9 mouse cellular contexts compared by ENCODE assay signal in genomic region chr8:88099526-88099925, GRCm38 (mm10). TPM values are rescaled to one million over a fixed set of nuclear protein-coding genes. Genes with fewer than 3 reads are reported as not detected.
A peak's percentile ranks its signal among the peaks of the same experiment; 100 is the strongest.
DNase-seq lines count a peak whose midpoint lies in the region; ATAC-seq and TF ChIP-seq lines count a peak whose summit lies in the region.
"Had no signal": no experiment of that assay in that cellular context is flagged by ENCODE, and none has a peak within 500 bp of the region (broad histone marks: within the 10 kb centered on the region; RNA-seq: fewer than 3 reads in every experiment).

No protein-coding gene starts in this region.

- H3K4me2 ChIP-seq in intestine, postnatal 0 days (replicated peaks; ENCODE audit: low read depth) = no peak overlapping the region
- no peak overlapping the region for H3K4me2 ChIP-seq in intestine, embryonic 15.5 days (replicated peaks)

- no peak overlapping the region for H3K9ac ChIP-seq in intestine, postnatal 0 days (ENCODE audit: low read depth, low read length)
- H3K9ac ChIP-seq in intestine, embryonic 15.5 days = no peak overlapping the region

- no peaks in the 10 kb centered on the region for H3K27me3 ChIP-seq in intestine, postnatal 0 days (replicated peaks; ENCODE audit: control insufficient read depth, insufficient read depth, low read length)
- no peaks in the 10 kb centered on the region for H3K27me3 ChIP-seq in intestine, embryonic 15.5 days (replicated peaks)
- no peaks in the 10 kb centered on the region for H3K27me3 ChIP-seq in E14TG2a.4 (ENCODE audit: insufficient read depth, low read length)
- H3K27me3 ChIP-seq: megakaryocyte, embryonic 14.5 days had no signal

- peak; percentile 41 to 57 for DNase-seq in adrenal gland, postnatal 36 days
- DNase-seq in embryo, embryonic 9.5 days (ENCODE audit: extremely low spot score) = peak; percentile 50
- DNase-seq in kidney, postnatal 4 days = peak; percentile 64 to 72
- DNase-seq in thymus, postnatal 0 days (ENCODE audit: low spot score) = peak; percentile 34

- H3K9me3 ChIP-seq in intestine, postnatal 0 days (ENCODE audit: control insufficient read depth) = no peaks in the 10 kb centered on the region
- H3K9me3 ChIP-seq in intestine, embryonic 15.5 days = no peaks in the 10 kb centered on the region
- no peaks in the 10 kb centered on the region for H3K9me3 ChIP-seq in E14TG2a.4 (ENCODE audit: low read length)
- H3K9me3 ChIP-seq: megakaryocyte, embryonic 14.5 days had no signal

- H3K36me3 ChIP-seq in intestine, postnatal 0 days (ENCODE audit: control insufficient read depth, insufficient read depth) = no peaks in the 10 kb centered on the region
- no peaks in the 10 kb centered on the region for H3K36me3 ChIP-seq in intestine, embryonic 15.5 days
- no peaks in the 10 kb centered on the region for H3K36me3 ChIP-seq in E14TG2a.4 (ENCODE audit: insufficient read depth, low read length)

- TF ChIP-seq CTCF in intestine, postnatal 0 days (IDR thresholded peaks at IDR 0.05; ENCODE audit: low read depth) = peak; percentile 83
- peak; percentile 90 for TF ChIP-seq CTCF in E14TG2a.4 (conservative IDR thresholded peaks at IDR 0.05; ENCODE audit: low read length)

- no peak overlapping the region for H3K4me3 ChIP-seq in intestine, postnatal 0 days (ENCODE audit: low read depth, low read length)
- no peak overlapping the region for H3K4me3 ChIP-seq in intestine, embryonic 15.5 days (replicated peaks)
- no peak overlapping the region for H3K4me3 ChIP-seq in E14TG2a.4 (replicated peaks; ENCODE audit: low read length)
- H3K4me3 ChIP-seq: megakaryocyte, embryonic 14.5 days had no signal

- no peak overlapping the region for H3K27ac ChIP-seq in intestine, postnatal 0 days (ENCODE audit: low read depth, low read length)
- no peak overlapping the region for H3K27ac ChIP-seq in intestine, embryonic 15.5 days

- 0% methylated on average over 1 of the region's 1 CpGs for WGBS in intestine, postnatal 0 days
- WGBS in intestine, embryonic 15.5 days = 2% methylated on average over 1 of the region's 1 CpGs

- no peaks in the 10 kb centered on the region for H3K4me1 ChIP-seq in intestine, postnatal 0 days (replicated peaks; ENCODE audit: control insufficient read depth, insufficient read depth, low read length)
- H3K4me1 ChIP-seq in intestine, embryonic 15.5 days (replicated peaks) = no peaks in the 10 kb centered on the region
- H3K4me1 ChIP-seq in E14TG2a.4 (replicated peaks; ENCODE audit: low read depth, low read length) = peaks cover 8% of the 10 kb centered on the region
- H3K4me1 ChIP-seq: megakaryocyte, embryonic 14.5 days had no signal

- no peak for ATAC-seq in intestine, postnatal 0 days
- no peak for ATAC-seq in intestine, embryonic 15.5 days
- peak; percentile 68 for ATAC-seq in megakaryocyte, adult 5-6 weeks (ENCODE audit: poor library complexity, severe bottlenecking)

RNA-seq across cellular contexts. Expression of gene Cnep1r1, which starts 19.0 kb away (rescaled TPM):
- polyA plus RNA-seq in intestine, postnatal 0 days (2015; fragmentation: Nextera tagmentation; extraction: Ambion mirVana) = 31.0 and 31.4 TPM in 2 replicates
- polyA plus RNA-seq in intestine, embryonic 15.5 days (2015; fragmentation: Nextera tagmentation; extraction: Ambion mirVana) = 39.5 and 42.0 TPM in 2 replicates
- total RNA-seq in adrenal gland, postnatal 36 days (2021) = 10 to 100 TPM; 34.6 to 38.2 TPM
- total RNA-seq in megakaryocyte, adult 5-6 weeks (2015) = 67.0 and 74.5 TPM in 2 replicates
- 13.8 and 17.6 TPM in 2 replicates for total RNA-seq in megakaryocyte, adult 5-6 weeks (2017)
- 45.0 and 51.3 TPM in 2 replicates for polyA plus RNA-seq in thymus, postnatal 0 days (2015; fragmentation: Nextera tagmentation; extraction: Ambion mirVana)

RNA-seq across cellular contexts. Expression of gene Heatr3, which starts 38.1 kb away (rescaled TPM):
- polyA plus RNA-seq in intestine, postnatal 0 days (2015; fragmentation: Nextera tagmentation; extraction: Ambion mirVana) = 10.0 and 10.2 TPM in 2 replicates
- 39.5 and 41.0 TPM in 2 replicates for polyA plus RNA-seq in intestine, embryonic 15.5 days (2015; fragmentation: Nextera tagmentation; extraction: Ambion mirVana)
- total RNA-seq in adrenal gland, postnatal 36 days (2021) = 10 to 100 TPM; 31.5 to 34.3 TPM
- 5.8 and 10.3 TPM in 2 replicates for total RNA-seq in megakaryocyte, adult 5-6 weeks (2015)
- 10.7 and 13.0 TPM in 2 replicates for total RNA-seq in megakaryocyte, adult 5-6 weeks (2017)
- 29.7 and 33.6 TPM in 2 replicates for polyA plus RNA-seq in thymus, postnatal 0 days (2015; fragmentation: Nextera tagmentation; extraction: Ambion mirVana)
